Mouse (Mus musculus): ENCODE results near the gene Hmgxb4. TPM values are rescaled to one million over a fixed set of nuclear protein-coding genes. Genes with fewer than 3 reads are reported as not detected.
A peak's percentile ranks its signal among the peaks of the same experiment; 100 is the strongest.
"Not testable (repeated sequence)": the region's sequence is repeated elsewhere in the genome, so short reads cannot be mapped to it uniquely, and the experiment has no call there.

The Hmgxb4 gene
- polyA plus RNA-seq (2015; fragmentation: Nextera tagmentation; extraction: Ambion mirVana), result 43.0 and 51.0 TPM in 2 replicates

GRCm38 (mm10) chr8:74993081-74993474, at the start of gene Hmgxb4:
Gene Hmgxb4, plus strand, starts transcription at chr8:74993356.
- peak within 1 kb of the TSS; percentile 96 for H3K27ac ChIP-seq
- H3K36me3 ChIP-seq, result no peaks in the 10 kb centered on the region
- H3K9ac ChIP-seq (replicated peaks), result peak within 1 kb of the TSS; percentile 98
- H3K4me3 ChIP-seq (replicated peaks), result peak within 1 kb of the TSS; percentile 87
- peak within 1 kb of the TSS; percentile 63 for H3K4me2 ChIP-seq (replicated peaks)
- peak; percentile 18; the same call in 1 of the 2 replicates for ATAC-seq
- H3K4me1 ChIP-seq (replicated peaks), result peaks cover 16% of the 10 kb centered on the region
- peaks cover 8% of the 10 kb centered on the region; the same call in 1 of the 2 replicates for H3K27me3 ChIP-seq
- no peaks in the 10 kb centered on the region for H3K9me3 ChIP-seq
- 11% methylated on average over 8 of the region's 8 CpGs for WGBS

DNA sequence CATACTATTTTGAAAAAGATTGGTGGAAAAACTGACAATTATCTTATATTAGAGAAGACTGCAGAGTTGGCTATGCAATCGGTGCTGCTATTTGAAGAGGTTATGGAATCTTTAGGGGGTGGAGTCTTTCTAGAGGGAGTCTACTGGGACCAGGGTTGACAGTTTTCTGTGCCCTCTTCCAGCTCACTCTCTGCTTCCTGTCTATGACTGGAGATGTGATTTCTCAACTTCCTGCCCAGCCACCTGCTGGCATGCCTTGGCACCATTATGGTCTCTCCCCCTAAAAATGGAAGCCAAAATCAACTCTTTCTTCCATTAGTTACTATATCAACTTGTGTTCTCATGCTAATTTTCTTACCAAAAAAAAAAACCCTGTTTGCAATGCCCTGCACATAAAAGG, 43.7 kb upstream of the Hmgxb4 start:
- no peak overlapping the region for H3K9ac ChIP-seq (replicated peaks)
- 93% methylated on average over 1 of the region's 1 CpGs for WGBS
- H3K27me3 ChIP-seq, result no peaks in the 10 kb centered on the region
- no peak overlapping the region for H3K4me3 ChIP-seq (replicated peaks)
- no peak for ATAC-seq
- H3K4me1 ChIP-seq (replicated peaks), result no peaks in the 10 kb centered on the region
- H3K27ac ChIP-seq, result no peak overlapping the region
- H3K4me2 ChIP-seq (replicated peaks), result no peak overlapping the region
- H3K9me3 ChIP-seq, result no peaks in the 10 kb centered on the region
- no peaks in the 10 kb centered on the region for H3K36me3 ChIP-seq

- H3K36me3 ChIP-seq, result no peaks in the 10 kb centered on the region
- H3K9ac ChIP-seq (replicated peaks), result no peak overlapping the region
- no peaks in the 10 kb centered on the region for H3K4me1 ChIP-seq (replicated peaks)
- 82% methylated on average over 5 of the region's 5 CpGs for WGBS
- H3K4me3 ChIP-seq (replicated peaks), result no peak overlapping the region
- H3K4me2 ChIP-seq (replicated peaks), result no peak overlapping the region
- ATAC-seq, result no peak
- H3K27me3 ChIP-seq, result no peaks in the 10 kb centered on the region
- no peaks in the 10 kb centered on the region for H3K9me3 ChIP-seq
- no peak overlapping the region for H3K27ac ChIP-seq
Observed at GRCm38 (mm10) chr8:74963983-74964382, 29.2 kb upstream of the Hmgxb4 start.

DNA sequence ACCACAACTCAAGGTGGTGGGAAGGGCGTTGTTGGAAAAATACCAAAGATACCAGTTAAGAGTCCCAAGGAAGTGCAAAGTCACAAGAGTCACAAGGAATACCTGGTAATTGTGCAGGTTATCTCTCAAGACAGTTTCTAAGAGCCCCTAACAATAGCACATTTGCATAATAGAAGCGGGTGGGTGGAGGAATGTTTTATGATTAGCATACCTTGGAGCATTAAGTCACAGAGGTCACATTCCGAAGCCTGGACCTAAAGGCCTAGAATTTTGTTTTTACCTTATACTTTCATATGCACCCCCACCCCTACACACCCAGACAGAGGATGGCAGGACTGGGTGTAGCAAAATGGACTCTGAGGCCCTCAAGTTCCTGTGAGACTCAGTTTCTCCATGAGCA, 22.9 kb upstream of the Hmgxb4 start:
- not testable (repeated sequence) for H3K36me3 ChIP-seq; H3K9ac ChIP-seq (replicated peaks); H3K27ac ChIP-seq; H3K4me3 ChIP-seq (replicated peaks); H3K9me3 ChIP-seq; ATAC-seq; H3K4me1 ChIP-seq (replicated peaks); H3K4me2 ChIP-seq (replicated peaks); H3K27me3 ChIP-seq
- 90% methylated on average over 3 of the region's 3 CpGs for WGBS

DNA sequence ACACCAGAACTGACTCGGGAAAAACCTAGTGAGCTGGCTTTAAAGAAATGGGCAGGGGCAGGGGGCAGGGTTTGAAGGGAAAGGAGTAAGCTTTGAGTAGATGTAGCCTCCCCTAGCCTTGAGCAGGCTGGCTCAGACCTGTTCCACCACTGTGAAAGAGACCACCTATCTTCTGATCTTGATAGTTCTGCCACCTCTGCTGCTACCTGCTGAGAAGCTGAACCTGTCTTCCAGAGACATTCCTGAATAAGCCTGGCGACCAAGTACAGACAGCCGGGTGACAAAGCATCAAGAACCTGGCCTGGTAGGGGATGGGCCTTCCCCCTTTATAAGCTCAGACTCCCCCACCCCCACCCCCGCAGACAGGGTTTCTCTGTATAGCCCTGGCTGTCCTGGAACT, 21.5 kb upstream of the Hmgxb4 start:
- Histone ChIP-seq H3K27me3 (no peaks in the 10 kb centered on the region), H3K4me2 (replicated peaks) (no peak overlapping the region), H3K9me3 (no peaks in the 10 kb centered on the region), H3K9ac (replicated peaks) (no peak overlapping the region), H3K27ac (no peak overlapping the region), H3K4me3 (replicated peaks) (no peak overlapping the region), H3K4me1 (replicated peaks) (0 out of 2 replicates have a peak, but pooled peaks cover 3% of the 10 kb centered on the region), H3K36me3 (no peaks in the 10 kb centered on the region)
- 78% methylated on average over 4 of the region's 4 CpGs for WGBS
- no peak for ATAC-seq

DNA sequence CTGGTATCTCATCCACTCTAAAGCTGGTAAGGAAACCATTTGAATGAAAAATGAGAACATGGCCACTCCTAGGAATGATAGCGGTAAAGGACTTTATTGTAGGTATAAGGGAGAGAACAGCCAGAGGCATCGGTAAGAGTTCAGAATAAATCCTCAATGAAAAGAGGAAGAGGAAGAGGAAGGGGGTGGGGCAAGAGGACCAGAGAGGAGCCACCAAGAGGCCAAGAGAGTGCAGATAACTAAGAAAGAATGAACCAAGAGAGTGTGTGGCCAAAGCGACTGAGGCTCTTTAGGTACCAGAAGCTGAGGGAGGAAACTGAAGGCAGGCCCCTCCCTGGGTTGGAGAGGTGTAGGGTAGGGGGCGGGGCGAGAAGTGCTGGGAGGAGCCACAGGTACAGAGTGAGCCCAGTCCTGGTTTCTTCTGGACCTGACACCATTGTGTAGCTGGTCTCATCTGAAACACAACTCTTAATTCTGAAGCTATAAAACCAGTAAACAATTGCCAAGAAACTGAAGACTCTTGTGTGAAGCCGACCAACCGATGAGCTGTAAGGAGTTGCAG, 20.8 kb upstream of the Hmgxb4 start:
- Histone ChIP-seq H3K27me3 (no peaks in the 10 kb centered on the region), H3K4me2 (replicated peaks) (no peak overlapping the region), H3K4me3 (replicated peaks) (no peak overlapping the region), H3K36me3 (no peaks in the 10 kb centered on the region), H3K27ac (no peak overlapping the region), H3K4me1 (replicated peaks) (0 out of 2 replicates have a peak, but pooled peaks cover 3% of the 10 kb centered on the region), H3K9me3 (no peaks in the 10 kb centered on the region), H3K9ac (replicated peaks) (no peak overlapping the region)
- 82% methylated on average over 7 of the region's 7 CpGs for WGBS
- no peak for ATAC-seq

- H3K36me3 ChIP-seq, result no peaks in the 10 kb centered on the region
- WGBS, result 59% methylated on average over 8 of the region's 8 CpGs
- no peaks in the 10 kb centered on the region for H3K27me3 ChIP-seq
- peak; percentile 60 for ATAC-seq
- no peak overlapping the region for H3K4me2 ChIP-seq (replicated peaks)
- 0 out of 2 replicates have a peak, but pooled peaks cover 3% of the 10 kb centered on the region for H3K4me1 ChIP-seq (replicated peaks)
- no peak overlapping the region for H3K27ac ChIP-seq
- H3K9me3 ChIP-seq, result no peaks in the 10 kb centered on the region
- no peak overlapping the region for H3K4me3 ChIP-seq (replicated peaks)
- H3K9ac ChIP-seq (replicated peaks), result no peak overlapping the region
Observed at GRCm38 (mm10) chr8:74973121-74973869, 19.9 kb upstream of the Hmgxb4 start.

DNA sequence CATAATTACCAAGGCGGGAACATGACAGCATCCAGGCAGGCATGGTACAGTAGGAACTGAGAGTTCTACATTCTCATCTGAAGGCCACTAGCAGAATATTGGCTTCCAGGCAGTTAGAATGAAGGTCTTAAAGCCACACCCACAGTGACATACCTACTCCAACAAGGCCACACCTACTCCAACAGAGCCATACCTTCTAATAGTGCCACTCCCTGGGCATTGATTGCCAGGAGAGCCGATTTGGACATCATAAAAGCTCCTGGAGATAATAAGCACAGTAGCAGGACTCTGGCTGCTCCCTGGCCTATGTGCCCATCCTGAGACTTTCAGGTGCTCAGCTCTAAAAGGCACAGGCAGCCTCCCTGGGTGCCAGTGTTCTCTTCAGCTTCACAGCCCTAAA, 19.3 kb upstream of the Hmgxb4 start:
- H3K9ac ChIP-seq (replicated peaks), result no peak overlapping the region
- no peaks in the 10 kb centered on the region for H3K27me3 ChIP-seq
- H3K36me3 ChIP-seq, result no peaks in the 10 kb centered on the region
- no peak overlapping the region for H3K27ac ChIP-seq
- 0 out of 2 replicates have a peak, but pooled peaks cover 3% of the 10 kb centered on the region for H3K4me1 ChIP-seq (replicated peaks)
- no peak overlapping the region for H3K4me2 ChIP-seq (replicated peaks)
- H3K4me3 ChIP-seq (replicated peaks), result no peak overlapping the region
- no peaks in the 10 kb centered on the region for H3K9me3 ChIP-seq
- WGBS, result 81% methylated on average over 2 of the region's 2 CpGs
- peak; percentile 26; the same call in 1 of the 2 replicates for ATAC-seq

GRCm38 (mm10) chr8:74977427-74977826, 15.7 kb upstream of the Hmgxb4 start:
- Histone ChIP-seq H3K9ac (replicated peaks) (no peak overlapping the region), H3K27ac (no peak overlapping the region), H3K4me1 (replicated peaks) (0 out of 2 replicates have a peak, but pooled peaks cover 3% of the 10 kb centered on the region), H3K4me2 (replicated peaks) (no peak overlapping the region), H3K4me3 (replicated peaks) (no peak overlapping the region), H3K36me3 (no peaks in the 10 kb centered on the region), H3K9me3 (no peaks in the 10 kb centered on the region), H3K27me3 (no peaks in the 10 kb centered on the region)
- WGBS, result 81% methylated on average over 1 of the region's 1 CpGs
- no peak for ATAC-seq

- H3K4me1 ChIP-seq (replicated peaks), result no peaks in the 10 kb centered on the region
- no peaks in the 10 kb centered on the region for H3K36me3 ChIP-seq
- no peak for ATAC-seq
- no peaks in the 10 kb centered on the region for H3K9me3 ChIP-seq
- 68% methylated on average over 9 of the region's 9 CpGs for WGBS
- H3K4me2 ChIP-seq (replicated peaks), result no peak overlapping the region
- no peak overlapping the region for H3K9ac ChIP-seq (replicated peaks)
- no peak overlapping the region for H3K4me3 ChIP-seq (replicated peaks)
- no peak overlapping the region for H3K27ac ChIP-seq
- H3K27me3 ChIP-seq, result no peaks in the 10 kb centered on the region
Observed at GRCm38 (mm10) chr8:74980060-74980710, 13.0 kb upstream of the Hmgxb4 start.

DNA sequence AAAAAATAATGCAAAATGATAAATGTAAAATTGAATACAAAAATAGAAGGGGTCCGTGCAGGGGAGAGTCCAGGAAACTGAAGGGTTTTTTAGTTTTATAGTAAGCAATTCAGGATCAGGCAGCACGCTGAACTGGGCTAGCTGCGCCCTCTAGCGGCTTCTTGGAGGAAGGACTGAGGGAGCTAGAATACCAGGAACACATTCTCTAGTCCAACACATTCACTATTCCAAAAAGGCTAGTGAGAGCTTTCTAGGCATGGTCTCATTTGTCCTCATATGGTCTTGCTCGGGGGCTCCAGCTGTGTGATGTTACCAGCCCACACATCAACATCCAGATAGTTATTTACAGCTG, 12.5 kb upstream of the Hmgxb4 start:
- Histone ChIP-seq H3K36me3 (no peaks in the 10 kb centered on the region), H3K9me3 (no peaks in the 10 kb centered on the region), H3K4me1 (replicated peaks) (no peaks in the 10 kb centered on the region), H3K27ac (no peak overlapping the region), H3K4me3 (replicated peaks) (no peak overlapping the region), H3K27me3 (no peaks in the 10 kb centered on the region), H3K9ac (replicated peaks) (no peak overlapping the region), H3K4me2 (replicated peaks) (no peak overlapping the region)
- WGBS, result 6% methylated on average over 5 of the region's 5 CpGs
- ATAC-seq, result no peak

GRCm38 (mm10) chr8:74981809-74982208, 11.3 kb upstream of the Hmgxb4 start:
- Histone ChIP-seq H3K9me3 (no peaks in the 10 kb centered on the region), H3K4me2 (replicated peaks) (no peak overlapping the region), H3K9ac (replicated peaks) (no peak overlapping the region), H3K27ac (no peak overlapping the region), H3K4me1 (replicated peaks) (no peaks in the 10 kb centered on the region), H3K27me3 (no peaks in the 10 kb centered on the region), H3K4me3 (replicated peaks) (no peak overlapping the region), H3K36me3 (no peaks in the 10 kb centered on the region)
- WGBS, result 92% methylated on average over 6 of the region's 6 CpGs
- no peak for ATAC-seq
